Mouse (Mus musculus): ENCODE results near the gene Parp16. TPM values are rescaled to one million over a fixed set of nuclear protein-coding genes. Genes with fewer than 3 reads are reported as not detected.

The Parp16 gene
- polyA plus RNA-seq (2015; fragmentation: Nextera tagmentation; extraction: Ambion mirVana) = 5.1 and 6.1 TPM in 2 replicates

GRCm38 (mm10) chr9:65195053-65195452 lies at the start of gene Parp16:
Gene Parp16, plus strand, starts transcription at chr9:65195353.
- Histone ChIP-seq H3K9ac (peak within 1 kb of the TSS; percentile 40), H3K4me1 (peaks cover 36% of the 10 kb centered on the region), H3K27me3 (no peaks in the 10 kb centered on the region), H3K27ac (peak within 1 kb of the TSS; percentile 92), H3K4me3 (no peak within 1 kb of the TSS), H3K4me2 (peak within 1 kb of the TSS; percentile 34), H3K36me3 (ENCODE audit: poor library complexity, severe bottlenecking) (no peaks in the 10 kb centered on the region), H3K9me3 (replicated peaks) (no peaks in the 10 kb centered on the region)
- no peak for ATAC-seq
- WGBS = 82% methylated on average over 4 of the region's 4 CpGs

- H3K27me3 ChIP-seq = no peaks in the 10 kb centered on the region
- H3K4me2 ChIP-seq = no peak overlapping the region
- peak overlapping the region; percentile 3; the same call in 1 of the 2 replicates for H3K9ac ChIP-seq
- peak overlapping the region; percentile 28; the same call in 1 of the 2 replicates for H3K27ac ChIP-seq
- H3K36me3 ChIP-seq (ENCODE audit: poor library complexity, severe bottlenecking) = peaks cover 69% of the 10 kb centered on the region
- H3K4me1 ChIP-seq = peaks cover 39% of the 10 kb centered on the region
- no peak overlapping the region for H3K4me3 ChIP-seq
- H3K9me3 ChIP-seq (replicated peaks) = no peaks in the 10 kb centered on the region
- 60% methylated on average over 5 of the region's 5 CpGs for WGBS
- ATAC-seq = no peak
Measured at GRCm38 (mm10) chr9:65146001-65146400, 49.2 kb upstream of the Parp16 start.

GRCm38 (mm10) chr9:65148507-65148906 lies 46.6 kb upstream of the Parp16 start:
- Histone ChIP-seq H3K4me3 (no peak overlapping the region), H3K4me1 (peaks cover 45% of the 10 kb centered on the region), H3K9ac (no peak overlapping the region), H3K36me3 (ENCODE audit: poor library complexity, severe bottlenecking) (peaks cover 75% of the 10 kb centered on the region), H3K27me3 (no peaks in the 10 kb centered on the region), H3K27ac (no peak overlapping the region), H3K4me2 (no peak overlapping the region), H3K9me3 (replicated peaks) (no peaks in the 10 kb centered on the region)
- WGBS = 86% methylated on average over 7 of the region's 7 CpGs
- ATAC-seq = no peak

- ATAC-seq = peak; percentile 84
- WGBS = 13% methylated on average over 6 of the region's 6 CpGs
- peak overlapping the region; percentile 35 for H3K4me2 ChIP-seq
- H3K9ac ChIP-seq = peak overlapping the region; percentile 60
- H3K36me3 ChIP-seq (ENCODE audit: poor library complexity, severe bottlenecking) = peaks cover 56% of the 10 kb centered on the region
- no peaks in the 10 kb centered on the region for H3K27me3 ChIP-seq
- H3K4me3 ChIP-seq = 0 out of 2 replicates have a peak overlapping the region, but pooled peaks have one; percentile 9
- peaks cover 61% of the 10 kb centered on the region for H3K4me1 ChIP-seq
- H3K27ac ChIP-seq = peak overlapping the region; percentile 97
- no peaks in the 10 kb centered on the region for H3K9me3 ChIP-seq (replicated peaks)
Measured at GRCm38 (mm10) chr9:65152711-65153330, 42.3 kb upstream of the Parp16 start.

GRCm38 (mm10) chr9:65153331-65153711 lies 41.8 kb upstream of the Parp16 start:
- peak overlapping the region; percentile 35 for H3K4me2 ChIP-seq

DNA sequence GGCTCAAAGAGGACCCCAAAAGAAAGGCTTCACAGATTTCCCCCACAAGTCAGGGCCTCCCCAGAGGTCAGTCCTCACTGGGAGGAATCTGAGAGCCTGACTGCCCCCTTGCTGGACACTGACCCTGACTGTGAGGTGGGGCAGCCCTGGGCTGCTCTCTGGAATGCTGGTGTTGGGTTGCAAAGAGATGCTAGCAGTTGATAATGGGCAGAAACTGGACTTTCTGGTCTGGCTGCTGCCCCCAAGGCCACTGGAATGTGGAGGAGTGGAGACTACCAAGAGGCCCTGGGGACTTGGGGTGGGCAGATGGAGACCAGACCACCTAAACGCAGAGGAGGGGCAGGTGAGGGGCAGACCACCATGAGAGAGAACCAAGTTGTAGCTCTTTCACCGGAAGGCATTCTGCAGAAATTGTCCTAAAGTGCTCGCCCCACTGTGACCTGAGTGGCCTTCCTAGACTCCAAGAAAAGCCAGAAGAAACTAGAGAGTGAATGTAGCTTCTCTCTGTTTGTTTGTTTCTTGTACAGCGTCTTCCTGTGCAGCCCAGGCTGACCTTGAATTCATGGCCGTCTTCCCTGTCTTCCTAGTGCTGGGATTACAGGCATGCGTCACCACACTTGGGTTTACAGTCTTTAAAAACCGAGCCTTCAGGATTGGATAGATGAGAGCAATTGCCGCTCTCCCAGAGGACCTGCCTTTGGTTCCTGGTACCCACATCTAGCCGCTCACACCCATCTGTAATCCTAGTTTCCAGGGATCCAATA lies 40.3 kb upstream of the Parp16 start:
- Histone ChIP-seq H3K4me3 (no peak overlapping the region), H3K9me3 (replicated peaks) (no peaks in the 10 kb centered on the region), H3K27ac (no peak overlapping the region), H3K27me3 (no peaks in the 10 kb centered on the region), H3K36me3 (ENCODE audit: poor library complexity, severe bottlenecking) (peaks cover 41% of the 10 kb centered on the region), H3K4me2 (no peak overlapping the region), H3K4me1 (peaks cover 71% of the 10 kb centered on the region), H3K9ac (0 out of 2 replicates have a peak overlapping the region, but pooled peaks have one; percentile 16)
- 76% methylated on average over 9 of the region's 9 CpGs for WGBS
- no peak for ATAC-seq

More at GRCm38 (mm10) chr9:65153331-65153711, 41.8 kb upstream of the Parp16 start:
- peak; percentile 83 for ATAC-seq
- H3K27ac ChIP-seq = peak overlapping the region; percentile 97
- 0 out of 2 replicates have a peak overlapping the region, but pooled peaks have one; percentile 9 for H3K4me3 ChIP-seq
- peak overlapping the region; percentile 60 for H3K9ac ChIP-seq
- peaks cover 51% of the 10 kb centered on the region for H3K36me3 ChIP-seq (ENCODE audit: poor library complexity, severe bottlenecking)
- H3K4me1 ChIP-seq = peaks cover 65% of the 10 kb centered on the region
- no peaks in the 10 kb centered on the region for H3K9me3 ChIP-seq (replicated peaks)
- H3K27me3 ChIP-seq = no peaks in the 10 kb centered on the region
- WGBS = 3% methylated on average over 5 of the region's 5 CpGs

- WGBS = 5% methylated on average over 8 of the region's 8 CpGs
- peaks cover 28% of the 10 kb centered on the region for H3K36me3 ChIP-seq (ENCODE audit: poor library complexity, severe bottlenecking)
- no peaks in the 10 kb centered on the region for H3K27me3 ChIP-seq
- peaks cover 84% of the 10 kb centered on the region for H3K4me1 ChIP-seq
- H3K27ac ChIP-seq = peak overlapping the region; percentile 31
- peak overlapping the region; percentile 27 for H3K4me2 ChIP-seq
- no peaks in the 10 kb centered on the region for H3K9me3 ChIP-seq (replicated peaks)
- H3K9ac ChIP-seq = peak overlapping the region; percentile 31; the same call in 1 of the 2 replicates
- ATAC-seq = 0 out of 2 replicates have a peak, but pooled peaks have one; percentile 23
- H3K4me3 ChIP-seq = no peak overlapping the region
Measured at GRCm38 (mm10) chr9:65156604-65157003, 38.5 kb upstream of the Parp16 start.

GRCm38 (mm10) chr9:65157631-65158030 lies 37.5 kb upstream of the Parp16 start:
- no peak for ATAC-seq
- Histone ChIP-seq H3K9me3 (replicated peaks) (no peaks in the 10 kb centered on the region), H3K27me3 (no peaks in the 10 kb centered on the region), H3K36me3 (ENCODE audit: poor library complexity, severe bottlenecking) (peaks cover 28% of the 10 kb centered on the region), H3K4me3 (no peak overlapping the region), H3K27ac (0 out of 2 replicates have a peak overlapping the region, but pooled peaks have one; percentile 21), H3K9ac (no peak overlapping the region), H3K4me2 (no peak overlapping the region), H3K4me1 (peaks cover 87% of the 10 kb centered on the region)
- 46% methylated on average over 6 of the region's 6 CpGs for WGBS

DNA sequence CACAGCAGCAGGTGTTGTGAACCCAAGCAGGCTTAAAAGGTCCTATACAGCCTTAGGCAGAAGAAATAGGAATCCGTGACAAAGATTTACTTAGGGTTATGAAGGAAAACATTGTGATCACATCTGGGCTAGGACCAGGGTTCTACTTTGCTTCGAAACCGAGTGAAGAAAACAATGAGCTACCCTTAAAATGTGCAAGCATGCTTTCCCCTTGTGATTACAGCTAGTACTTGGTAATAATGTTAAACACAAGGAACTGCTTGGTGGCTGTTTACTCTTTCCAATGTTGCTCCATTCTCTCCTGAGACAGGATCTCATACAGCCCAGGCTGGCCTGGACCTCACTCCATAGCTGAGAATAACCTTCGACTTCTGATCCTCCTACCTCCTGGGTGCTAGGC lies 34.0 kb upstream of the Parp16 start:
- H3K4me1 ChIP-seq = peaks cover 73% of the 10 kb centered on the region
- H3K36me3 ChIP-seq (ENCODE audit: poor library complexity, severe bottlenecking) = peaks cover 11% of the 10 kb centered on the region; the same call in 1 of the 2 replicates
- 7% methylated on average over 4 of the region's 4 CpGs for WGBS
- no peaks in the 10 kb centered on the region for H3K9me3 ChIP-seq (replicated peaks)
- peak overlapping the region; percentile 92 for H3K27ac ChIP-seq
- H3K4me3 ChIP-seq = no peak overlapping the region
- peak overlapping the region; percentile 70; the same call in 1 of the 2 replicates for H3K9ac ChIP-seq
- H3K4me2 ChIP-seq = peak overlapping the region; percentile 5; the same call in 1 of the 2 replicates
- no peak for ATAC-seq
- no peaks in the 10 kb centered on the region for H3K27me3 ChIP-seq

DNA sequence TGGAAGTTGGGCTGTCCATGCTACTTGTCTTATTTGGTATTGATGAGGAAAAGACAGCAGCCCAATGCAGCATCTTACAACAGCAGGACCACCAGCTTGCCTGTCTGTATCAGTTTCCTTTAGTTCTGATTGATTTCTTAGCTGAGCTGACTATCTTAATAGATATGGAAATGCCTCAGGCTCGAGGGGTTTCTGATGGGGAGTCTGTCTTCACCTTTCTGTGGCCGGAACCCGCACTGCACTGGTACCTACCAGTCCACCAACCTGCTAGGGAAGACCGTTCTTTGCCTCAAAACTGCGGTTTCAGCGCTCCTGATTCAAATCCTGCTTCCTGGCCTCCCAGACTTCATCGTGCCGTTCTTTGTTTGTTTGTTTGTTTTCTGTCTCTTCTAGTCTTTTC lies 33.3 kb upstream of the Parp16 start:
- peak overlapping the region; percentile 92 for H3K27ac ChIP-seq
- no peak overlapping the region for H3K4me3 ChIP-seq
- no peaks in the 10 kb centered on the region for H3K27me3 ChIP-seq
- 6% methylated on average over 8 of the region's 8 CpGs for WGBS
- H3K36me3 ChIP-seq (ENCODE audit: poor library complexity, severe bottlenecking) = peaks cover 11% of the 10 kb centered on the region; the same call in 1 of the 2 replicates
- no peaks in the 10 kb centered on the region for H3K9me3 ChIP-seq (replicated peaks)
- H3K4me1 ChIP-seq = peaks cover 71% of the 10 kb centered on the region
- H3K9ac ChIP-seq = peak overlapping the region; percentile 70; the same call in 1 of the 2 replicates
- H3K4me2 ChIP-seq = peak overlapping the region; percentile 85
- no peak for ATAC-seq

- peak overlapping the region; percentile 92 for H3K27ac ChIP-seq
- peak overlapping the region; percentile 85 for H3K4me2 ChIP-seq
- H3K9me3 ChIP-seq (replicated peaks) = no peaks in the 10 kb centered on the region
- H3K27me3 ChIP-seq = no peaks in the 10 kb centered on the region
- peak overlapping the region; percentile 41 for H3K4me3 ChIP-seq
- ATAC-seq = peak; percentile 91
- peak overlapping the region; percentile 70 for H3K9ac ChIP-seq
- peaks cover 11% of the 10 kb centered on the region; the same call in 1 of the 2 replicates for H3K36me3 ChIP-seq (ENCODE audit: poor library complexity, severe bottlenecking)
- 1% methylated on average over 34 of the region's 69 CpGs for WGBS
- peaks cover 64% of the 10 kb centered on the region for H3K4me1 ChIP-seq
Measured at GRCm38 (mm10) chr9:65162711-65163639, 32.2 kb upstream of the Parp16 start.

Measured in forebrain, embryonic 13.5 days (tissue).